Mouse (Mus musculus) heart, adult 9 months (tissue): ENCODE data around the gene Mrpl28.

ENCODE experiments used
- DNase-seq, 2 experiments: peaks; one replicate each; pipeline ENCODE4 v3.0.0; 2022; ENCODE audit warnings: low spot score in 2 of 2

Gene Mrpl28

DNA sequence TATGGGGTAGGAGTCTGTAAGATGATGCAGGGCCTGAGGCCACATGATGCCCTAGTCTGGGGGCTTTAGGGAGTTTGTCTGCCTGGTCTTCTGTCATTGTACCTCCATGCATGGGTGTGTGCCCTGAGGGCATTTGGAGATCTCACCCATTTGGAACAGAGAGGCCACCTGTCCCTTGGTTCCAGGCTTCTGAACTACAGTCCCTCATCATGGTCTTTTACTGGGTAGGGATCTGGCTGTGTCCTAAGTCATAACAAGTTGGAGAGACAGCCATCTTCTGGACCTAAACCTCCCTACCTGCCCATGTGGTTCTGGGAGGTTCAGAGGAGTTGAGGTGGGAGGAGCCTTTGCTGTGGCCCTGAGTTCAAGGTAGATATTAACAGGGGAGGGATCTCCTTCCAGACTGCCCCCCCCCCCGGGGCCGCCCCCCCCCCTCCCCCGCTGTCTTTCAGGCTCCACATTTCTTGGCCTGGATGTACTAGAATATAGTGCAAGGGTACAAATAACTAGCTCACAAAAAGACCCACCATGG, 7.3 kb upstream of the Mrpl28 start:
- no peak for DNase-seq

DNA sequence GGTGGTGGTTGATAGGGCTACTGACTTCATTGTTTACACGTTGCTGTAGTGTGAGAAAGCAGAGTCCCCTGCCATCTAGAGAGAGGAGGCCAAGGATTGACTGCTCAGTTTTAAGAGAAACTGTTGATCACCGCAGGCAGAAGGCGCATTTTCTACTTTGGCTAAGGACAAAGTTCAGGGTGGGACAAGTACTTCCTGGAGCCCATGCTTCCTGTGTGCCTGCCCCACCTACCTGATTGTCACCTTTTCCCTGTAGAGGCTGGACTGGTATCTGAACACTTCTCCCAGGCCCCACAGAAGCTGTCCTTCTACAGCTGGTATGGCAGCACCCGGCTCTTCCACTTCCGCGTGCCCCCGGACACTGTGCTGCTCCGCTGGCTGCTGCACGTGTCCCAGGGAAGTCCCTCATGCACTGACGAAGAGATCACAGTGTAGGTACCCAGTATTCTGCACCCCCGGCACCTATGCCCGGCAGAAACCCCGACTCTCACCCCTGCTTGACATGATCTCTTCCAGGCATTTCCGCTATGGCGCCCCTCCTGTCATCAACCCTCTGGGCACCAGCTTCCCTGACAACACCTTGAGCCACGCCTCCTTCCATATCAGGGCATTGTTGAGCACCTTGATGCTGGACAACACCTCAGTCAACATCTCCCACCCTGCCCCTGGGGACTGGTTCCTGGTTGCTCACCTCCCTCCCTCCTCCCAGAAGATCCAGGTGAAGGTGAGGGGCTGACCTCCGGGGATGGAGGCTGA, 6.6 kb upstream of the Mrpl28 start:
- no peak for DNase-seq

DNA sequence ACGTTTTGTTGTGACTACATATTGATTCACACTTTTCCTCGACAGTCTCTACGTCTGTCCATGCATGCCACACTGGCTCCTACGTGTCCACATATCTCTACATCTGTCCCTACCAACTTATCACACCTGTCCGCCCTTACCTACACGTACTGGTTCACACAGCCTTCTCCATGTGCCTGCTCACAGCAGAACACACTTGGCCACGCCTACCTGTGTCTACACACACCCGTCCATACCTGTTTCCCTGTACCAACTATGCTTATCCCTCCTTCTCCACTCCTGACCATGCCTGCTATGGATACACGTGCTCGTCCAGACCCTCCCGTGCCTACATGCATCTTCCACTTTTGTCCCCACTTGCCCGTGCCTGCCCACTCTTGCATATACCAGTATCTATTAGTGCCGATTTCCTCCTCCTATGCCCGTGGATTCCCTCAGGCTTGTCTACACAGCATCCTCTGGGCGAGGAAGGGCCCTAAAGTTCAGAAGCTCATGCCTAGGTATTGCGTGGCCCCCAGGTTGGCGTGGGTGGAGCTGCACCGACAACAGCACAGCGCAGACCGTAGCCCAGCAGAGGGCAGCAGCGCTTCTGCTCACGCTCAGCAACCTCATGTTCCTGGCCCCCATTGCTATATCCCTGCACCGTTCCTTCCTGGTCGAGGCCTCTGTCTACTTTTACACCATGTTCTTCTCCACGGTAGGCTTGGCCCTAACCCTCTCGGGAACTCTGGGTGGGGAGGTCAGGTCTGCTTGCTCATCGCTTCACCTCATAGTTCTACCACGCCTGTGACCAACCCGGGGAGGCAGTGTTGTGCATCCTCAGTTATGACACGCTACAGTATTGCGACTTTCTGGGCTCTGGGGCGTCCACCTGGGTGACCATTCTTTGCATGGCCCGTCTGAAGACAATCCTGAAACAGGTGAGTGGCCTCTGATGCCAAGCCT, 3.3 kb upstream of the Mrpl28 start:
- DNase-seq, result no peak

DNA sequence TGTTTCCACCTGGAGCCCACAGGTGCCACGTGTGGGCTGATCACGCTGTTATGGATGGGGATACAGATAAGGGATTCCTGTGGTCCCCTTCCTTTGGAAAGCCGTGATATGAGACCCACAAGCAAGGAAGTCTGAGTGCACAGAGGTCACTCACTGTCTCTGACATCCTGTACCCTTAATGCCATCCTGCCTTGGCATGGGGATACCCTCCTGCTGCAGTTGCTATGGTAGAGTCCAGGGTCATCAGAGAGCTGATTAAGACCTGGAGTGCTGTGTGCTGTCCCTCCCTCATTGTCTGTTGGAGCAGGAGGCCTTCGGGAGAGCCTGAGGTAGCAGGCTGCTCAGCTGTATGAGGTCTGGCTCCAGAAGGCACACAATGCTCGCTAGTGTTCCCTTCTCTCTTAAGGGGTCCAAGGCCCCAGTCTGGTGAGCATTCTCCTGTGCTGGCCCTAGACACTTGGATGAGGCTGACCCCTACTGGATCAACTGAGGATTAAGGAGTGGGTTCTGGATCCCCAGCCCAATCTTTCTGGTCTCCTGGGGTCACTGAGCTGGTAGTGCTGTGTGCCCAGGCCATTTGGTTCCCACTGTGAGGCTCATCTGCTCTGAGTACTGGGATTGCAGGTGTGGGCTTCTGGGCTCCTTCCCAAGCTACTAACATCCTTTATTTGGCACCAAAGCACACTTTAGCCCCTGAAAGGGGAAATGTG, 714 bp upstream of the Mrpl28 start:
- DNase-seq, result no peak

DNA sequence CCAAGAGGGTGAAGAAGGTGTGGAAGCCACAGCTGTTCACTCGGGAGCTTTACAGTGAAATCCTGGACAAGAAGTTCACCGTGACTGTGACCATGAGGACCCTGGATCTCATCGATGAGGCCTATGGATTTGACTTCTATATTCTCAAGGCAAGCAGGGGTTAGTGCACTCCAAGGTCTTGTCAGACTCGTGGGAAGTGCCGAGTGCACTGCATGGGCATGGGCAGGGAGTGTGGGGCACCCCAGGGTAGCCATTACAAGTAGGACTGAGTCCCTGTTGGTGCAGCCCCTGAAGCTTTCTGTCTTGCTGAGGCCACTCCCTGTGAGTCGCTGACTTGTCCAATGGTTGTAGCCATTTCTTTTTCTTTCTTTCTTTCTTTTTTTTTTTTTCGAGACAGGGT, 1.3 kb downstream of the Mrpl28 start:
- DNase-seq, result no peak

DNA sequence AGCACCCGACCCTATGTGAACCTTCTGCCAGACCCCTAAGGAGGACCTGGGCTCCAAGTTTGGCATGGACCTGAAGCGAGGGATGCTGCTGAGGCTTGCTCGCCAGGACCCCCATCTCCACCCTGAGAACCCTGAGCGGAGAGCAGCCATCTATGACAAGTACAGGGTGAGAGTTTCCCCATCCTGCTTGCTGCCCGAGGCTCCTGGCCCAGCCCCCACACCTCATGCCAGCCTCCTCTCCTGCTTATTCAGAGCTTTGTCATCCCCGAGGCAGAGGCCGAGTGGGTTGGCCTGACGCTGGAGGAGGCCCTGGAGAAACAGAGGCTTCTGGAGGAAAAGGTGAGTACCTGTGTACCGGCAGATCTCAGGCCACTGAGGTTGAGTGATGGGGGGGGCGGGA, 1.9 kb downstream of the Mrpl28 start:
- DNase-seq, result no peak

DNA sequence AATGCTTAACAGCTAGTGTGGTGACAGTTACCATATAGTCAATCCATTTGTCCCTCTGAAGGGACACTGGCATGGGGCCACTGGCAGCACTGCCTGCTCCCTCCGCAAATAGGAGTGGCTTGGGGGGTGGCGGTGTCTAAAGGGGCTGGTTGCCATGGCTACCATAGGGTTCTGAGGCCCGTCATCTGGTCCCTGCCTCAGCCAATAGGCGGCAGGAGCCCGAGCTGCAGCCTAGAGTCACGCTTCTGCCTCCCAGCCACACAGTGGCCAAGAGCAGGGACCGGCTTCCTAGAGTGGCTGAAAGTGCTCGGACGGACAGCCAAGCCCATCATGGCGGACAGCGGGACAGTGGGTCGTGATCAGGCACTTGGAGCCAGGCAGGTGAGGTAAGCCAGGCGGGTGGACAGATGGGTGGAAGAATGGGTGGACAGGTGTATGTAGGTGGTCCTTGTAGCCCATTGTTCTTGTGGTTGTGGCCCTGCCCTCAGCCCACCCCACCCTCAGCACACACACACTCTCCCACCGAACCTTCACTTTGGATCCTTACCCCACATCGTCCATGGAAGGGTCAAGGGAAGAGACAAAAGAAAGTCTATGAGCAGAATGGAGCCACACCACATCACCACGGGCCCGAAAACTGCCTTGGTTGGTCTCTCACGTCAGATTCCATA, 7.9 kb downstream of the Mrpl28 start:
- DNase-seq, result no peak

DNA sequence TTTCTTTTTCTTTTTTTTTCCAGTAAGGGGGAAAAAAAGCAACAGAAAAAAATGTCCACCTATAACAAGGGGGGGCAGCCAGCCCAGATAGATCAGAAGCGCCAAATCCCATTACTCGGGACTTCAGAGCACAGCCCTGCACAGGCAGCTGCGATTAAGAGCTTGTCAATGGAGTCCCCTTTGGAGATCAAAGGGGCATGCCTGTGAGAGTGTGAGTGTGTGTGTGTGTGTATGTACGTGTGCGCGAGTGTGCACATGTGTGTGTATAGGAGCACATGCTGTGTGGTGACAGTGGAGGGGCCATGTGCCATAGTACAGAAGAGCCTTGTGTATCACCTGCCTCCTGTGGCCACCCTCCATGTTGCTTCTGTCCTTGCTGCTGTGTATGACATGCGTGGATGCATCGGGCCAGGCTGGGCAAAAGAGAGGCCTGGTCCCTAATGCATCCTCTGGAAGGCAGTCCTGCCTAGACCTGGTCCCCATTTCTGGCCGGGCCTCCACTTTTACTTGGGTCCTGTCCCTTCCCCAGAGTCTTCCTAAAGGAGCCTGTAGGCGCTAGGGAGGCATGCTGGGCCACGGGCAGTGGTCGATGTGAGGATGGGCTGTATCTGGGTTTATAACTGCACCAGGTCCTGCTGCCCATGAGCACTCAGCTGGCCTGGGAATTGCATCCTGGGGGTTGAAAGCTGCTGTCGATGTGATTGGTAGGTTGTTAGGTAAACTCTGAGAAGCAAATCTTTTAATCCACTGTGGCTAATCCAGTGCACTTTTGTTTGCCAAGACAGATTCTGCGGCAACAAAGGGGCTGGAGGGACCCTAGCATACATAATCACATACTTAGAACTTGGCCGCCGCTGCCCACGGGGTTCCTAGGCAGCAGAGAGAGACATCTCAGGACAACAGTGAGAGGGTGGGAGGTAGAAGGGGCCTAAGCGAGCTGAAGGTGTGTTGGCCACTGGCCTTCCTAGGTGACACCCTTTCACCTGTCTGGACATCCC, 8.9 kb downstream of the Mrpl28 start:
- DNase-seq, result no peak

DNA sequence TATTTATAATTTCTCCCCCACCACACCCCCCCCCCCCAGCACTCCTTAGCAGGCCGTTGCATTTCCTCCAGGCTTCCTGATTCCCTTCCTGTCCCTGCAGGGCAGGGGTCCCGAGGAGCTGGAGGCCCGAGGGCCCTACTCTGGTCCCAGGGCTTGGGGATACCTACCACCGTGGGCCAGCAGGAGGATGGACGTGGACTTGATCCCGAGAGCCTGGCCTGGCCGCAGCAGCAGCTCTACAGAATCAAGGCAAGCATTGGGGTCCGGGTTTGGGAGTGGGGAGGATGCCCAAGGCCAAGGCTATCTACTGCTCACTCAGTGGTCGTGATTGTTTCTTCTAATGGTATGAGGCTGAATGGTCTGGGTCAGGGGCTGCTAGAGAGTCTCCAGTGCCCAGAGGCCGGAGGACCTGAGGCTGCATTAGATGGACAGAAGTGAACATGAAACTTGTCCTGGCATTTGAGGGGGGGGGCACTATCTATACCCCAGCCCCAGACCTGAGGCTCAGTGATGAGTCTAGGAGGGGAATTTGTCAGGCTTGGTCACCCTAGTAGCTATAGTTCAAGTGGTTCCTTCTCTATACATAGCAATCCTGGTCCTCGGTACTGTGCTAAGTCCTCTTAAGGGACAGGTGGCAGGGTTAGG, 13.9 kb downstream of the Mrpl28 start:
- DNase-seq, result no peak

DNA sequence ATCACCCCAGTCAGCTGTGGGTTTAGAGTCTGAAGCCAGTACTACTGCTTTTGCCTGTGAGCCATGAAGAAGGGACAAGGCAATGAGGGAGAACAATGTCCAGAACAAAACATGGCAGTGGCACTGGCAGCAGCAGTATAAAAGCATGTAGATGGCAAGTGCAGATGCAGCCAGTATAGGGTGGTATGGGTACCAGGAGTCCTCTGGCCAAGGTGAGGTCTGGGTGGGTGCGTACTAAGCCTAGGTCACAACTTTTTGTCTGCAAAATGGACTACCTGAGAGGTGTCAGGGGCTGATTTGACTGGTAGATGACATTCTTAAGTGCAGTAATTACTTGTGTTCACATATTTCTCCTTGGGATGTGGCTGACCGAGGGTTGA, 14.4 kb downstream of the Mrpl28 start:
- no peak for DNase-seq

DNA sequence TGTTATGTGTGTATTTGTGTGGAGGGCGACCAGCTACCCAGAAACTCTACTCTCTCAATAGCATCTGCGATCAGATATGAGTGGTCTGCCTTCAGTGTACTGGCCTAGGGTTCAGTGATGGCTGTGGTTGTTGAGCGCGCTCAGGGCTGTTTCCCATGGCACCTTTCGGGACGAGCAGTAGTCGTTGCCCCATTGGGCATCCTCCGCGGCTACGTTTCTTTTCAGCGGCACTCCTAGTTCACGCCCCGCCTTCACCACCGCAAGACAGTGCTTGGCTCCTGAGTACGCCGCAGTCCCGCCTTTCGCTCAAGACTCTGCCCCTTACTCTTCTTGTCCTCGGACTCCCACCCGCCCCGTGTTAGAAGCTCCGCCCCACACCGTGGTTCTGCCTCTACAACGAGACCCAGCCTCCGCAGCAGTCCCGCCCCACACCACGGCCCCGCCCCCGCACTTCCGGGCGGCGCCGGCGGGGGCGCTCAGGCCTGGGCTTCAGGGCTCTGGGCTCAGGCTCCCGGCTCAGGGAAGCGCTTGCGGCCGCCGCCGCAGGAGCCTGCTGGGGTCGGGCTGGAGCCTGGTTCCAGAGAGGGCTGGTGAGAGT, 15.0 kb downstream of the Mrpl28 start, which contains the start of gene Axin1:
TSS of gene Axin1 (plus strand) at position 450 of the 598 bp plus-strand sequence.
- DNase-seq, result peak; percentile 93 to 94

DNA sequence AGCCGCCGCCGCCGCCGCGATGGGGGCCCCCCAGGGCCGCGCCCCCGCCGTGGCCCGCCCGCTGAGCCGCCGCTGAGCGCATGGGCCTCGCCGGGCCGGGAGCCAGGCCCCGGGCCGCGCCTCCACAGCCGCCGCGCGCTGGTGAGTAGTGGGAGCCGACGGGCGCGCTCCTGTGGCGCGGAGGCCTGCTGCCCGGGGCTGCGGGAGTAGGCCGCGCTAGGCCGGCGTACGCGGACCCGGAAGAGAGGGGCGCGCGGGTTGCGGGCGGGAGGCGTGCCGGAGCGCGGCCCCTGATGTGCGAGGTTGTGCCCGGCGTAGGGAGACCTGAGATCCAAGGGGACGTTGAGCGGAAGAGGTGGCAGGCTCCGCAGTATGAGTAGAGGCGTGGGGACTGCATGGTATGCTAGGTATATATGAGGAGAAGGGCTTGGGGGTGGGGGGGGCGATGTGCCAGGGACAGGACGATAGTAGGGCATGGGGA, 15.6 kb downstream of the Mrpl28 start:
- DNase-seq, result no peak

DNA sequence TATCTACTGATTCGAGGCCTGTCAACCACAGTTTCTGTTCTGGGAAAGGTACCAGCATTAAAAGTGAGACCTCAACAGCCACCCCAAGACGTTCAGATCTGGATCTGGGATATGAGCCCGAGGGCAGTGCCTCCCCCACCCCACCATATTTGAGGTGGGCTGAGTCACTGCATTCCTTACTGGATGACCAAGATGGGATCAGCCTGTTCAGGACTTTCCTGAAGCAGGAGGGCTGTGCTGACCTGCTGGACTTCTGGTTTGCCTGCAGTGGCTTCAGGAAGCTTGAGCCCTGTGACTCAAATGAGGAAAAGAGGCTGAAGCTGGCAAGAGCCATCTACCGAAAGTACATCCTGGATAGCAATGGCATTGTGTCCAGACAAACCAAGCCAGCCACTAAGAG, 19.5 kb downstream of the Mrpl28 start:
- DNase-seq, result no peak

DNA sequence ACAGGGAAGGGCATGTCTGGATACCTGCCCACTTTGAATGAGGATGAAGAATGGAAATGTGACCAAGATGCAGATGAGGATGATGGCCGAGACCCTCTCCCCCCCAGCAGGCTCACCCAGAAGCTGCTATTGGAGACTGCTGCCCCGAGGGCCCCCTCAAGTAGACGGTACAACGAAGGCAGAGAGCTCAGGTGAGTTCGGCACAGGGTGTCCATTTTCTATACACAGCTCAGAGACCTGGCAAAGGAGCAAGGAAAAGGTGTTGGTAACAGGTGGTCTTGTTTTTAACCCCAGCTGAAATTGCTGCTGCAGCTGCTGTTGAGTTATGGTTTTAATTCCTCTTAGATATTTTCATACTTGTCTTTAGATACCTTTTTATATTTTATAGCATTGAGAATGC, 20.1 kb downstream of the Mrpl28 start:
- no peak for DNase-seq

DNA sequence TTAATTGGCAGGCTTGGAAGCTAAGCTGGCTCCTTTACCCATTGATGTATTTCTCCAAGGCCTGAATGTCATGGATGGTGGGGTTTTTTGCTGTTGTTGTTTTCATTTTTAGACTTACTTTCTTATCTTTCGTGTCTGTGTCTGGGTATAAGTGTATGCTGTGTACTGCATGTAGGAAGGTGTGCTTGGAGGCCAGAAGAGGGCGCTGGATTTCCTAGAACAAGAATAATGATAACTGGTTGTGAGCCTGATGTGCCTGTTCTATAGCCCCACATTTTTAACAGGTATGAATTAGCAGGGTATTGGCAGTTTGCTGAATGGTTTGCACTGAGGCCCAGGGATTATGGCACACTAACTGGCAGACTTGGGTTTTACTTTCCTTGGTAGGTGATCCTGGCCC, 25.8 kb downstream of the Mrpl28 start:
- DNase-seq, result no peak

DNA sequence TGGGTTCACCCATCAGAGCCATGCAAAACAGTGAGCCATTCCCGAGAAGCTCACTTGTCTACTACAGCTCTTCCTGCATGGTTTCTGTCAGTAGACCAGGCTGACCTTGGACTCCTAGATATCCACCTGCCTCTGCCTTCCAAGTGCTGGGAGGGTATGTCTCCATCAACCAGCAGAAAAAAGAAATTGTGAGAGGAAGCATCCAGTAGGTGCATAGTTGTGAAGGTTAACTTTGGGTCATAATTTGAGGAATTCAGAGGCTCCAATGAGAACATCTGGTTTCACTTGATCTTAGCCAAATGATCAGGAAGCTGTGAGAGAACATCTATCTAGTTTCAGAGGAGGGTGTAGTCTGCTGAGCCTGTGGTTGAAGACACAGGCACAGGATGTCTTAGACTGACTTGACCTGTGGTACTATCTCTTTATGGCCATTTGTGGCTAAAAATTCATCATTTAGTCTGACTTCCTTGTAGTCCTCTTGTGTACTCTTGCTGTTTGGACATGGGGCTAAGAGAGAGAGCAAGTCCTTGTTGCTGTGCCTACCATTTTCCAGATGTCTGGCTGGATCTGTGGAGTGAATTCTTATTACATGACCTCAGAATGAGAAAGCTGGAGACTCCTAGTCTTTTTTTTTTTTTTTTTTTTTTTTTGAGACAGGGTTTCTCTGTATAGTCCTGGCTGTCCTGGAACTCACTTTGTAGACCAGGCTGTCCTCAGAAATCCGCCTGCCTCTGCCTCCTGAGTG, 28.8 kb downstream of the Mrpl28 start:
- no peak for DNase-seq

DNA sequence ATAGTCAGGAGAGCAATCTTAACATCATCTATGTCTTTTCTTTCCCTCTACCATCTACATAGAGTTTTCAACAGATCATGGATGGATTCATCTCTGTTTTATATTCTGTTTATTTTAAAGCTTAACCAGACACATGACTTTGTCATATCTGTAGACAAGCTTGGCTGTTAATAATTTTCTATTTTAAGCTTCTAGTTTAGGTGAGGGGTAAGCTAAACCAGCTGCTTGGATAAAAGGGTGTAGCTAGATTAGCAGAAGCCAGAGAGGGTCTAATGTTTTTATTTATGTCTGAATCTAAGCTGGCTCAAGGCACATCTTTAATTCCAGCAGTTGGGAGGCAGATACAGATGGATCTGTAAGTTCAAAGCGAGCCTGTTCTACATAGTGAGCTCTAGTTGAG, 39.4 kb downstream of the Mrpl28 start:
- DNase-seq, result no peak

DNA sequence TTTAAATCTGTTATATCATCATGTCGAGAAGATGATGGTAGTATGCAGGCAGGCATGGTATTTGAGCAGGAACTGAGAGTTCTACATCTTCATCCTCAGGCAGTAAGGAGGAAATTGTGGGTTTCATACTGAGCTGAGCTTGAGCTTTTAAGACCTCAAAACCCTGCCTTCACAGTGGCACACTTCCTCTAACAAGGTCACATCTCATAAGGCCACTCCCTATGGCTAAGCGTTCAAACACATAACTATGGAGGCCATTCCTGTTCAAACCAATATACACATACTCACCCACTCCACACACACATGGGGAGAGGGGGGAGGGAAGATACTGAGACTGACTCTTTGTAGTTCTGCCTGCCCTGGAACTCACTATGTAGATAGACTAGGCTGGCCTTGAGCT, 44.7 kb downstream of the Mrpl28 start:
- DNase-seq, result peak; percentile 18 to 57
